ENCODE assay signal across 8 mouse cellular contexts in the genomic region with DNA sequence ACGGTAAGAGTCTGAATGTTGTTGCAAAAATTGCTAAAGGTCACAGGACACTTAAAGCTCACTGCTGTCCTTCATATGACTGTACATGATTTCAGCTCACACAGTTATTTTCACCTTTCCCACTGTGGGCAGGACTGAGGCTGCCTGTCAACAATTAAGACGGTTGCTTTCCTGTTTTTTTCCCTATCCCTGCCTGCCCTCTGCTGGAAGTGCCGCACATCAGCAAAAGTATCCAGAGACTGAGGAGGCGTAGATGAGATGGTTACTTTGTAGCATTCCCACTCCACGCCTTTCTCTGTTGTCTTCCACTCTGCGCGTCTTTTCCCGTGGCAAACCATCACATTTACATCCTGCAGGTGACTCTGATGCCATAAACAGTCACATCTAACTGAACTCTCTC. TPM values are rescaled to one million over a fixed set of nuclear protein-coding genes. Genes with fewer than 3 reads are reported as not detected.
DNase-seq lines count a peak whose midpoint lies in the region; ATAC-seq lines count a peak whose summit lies in the region.

No protein-coding gene starts in this region.

- 33% methylated on average over 8 of the region's 8 CpGs for WGBS in neural tube, embryonic 15.5 days
- 31% methylated on average over 8 of the region's 8 CpGs for WGBS in limb, embryonic 10.5 days

- no peaks in the 10 kb centered on the region for H3K36me3 ChIP-seq in neural tube, embryonic 15.5 days
- no peaks in the 10 kb centered on the region for H3K36me3 ChIP-seq in limb, embryonic 10.5 days

- H3K4me1 ChIP-seq in neural tube, embryonic 15.5 days, result no peaks in the 10 kb centered on the region
- no peaks in the 10 kb centered on the region for H3K4me1 ChIP-seq in limb, embryonic 10.5 days

- peak; percentile 49 for DNase-seq in neural tube, embryonic 10.5 days (ENCODE audit: extremely low spot score, low spot score)
- peak; percentile 85 for DNase-seq in adipocyte (ENCODE audit: low spot score)
- DNase-seq in limb, embryonic 10.5 days (ENCODE audit: low spot score), result peak; percentile 52
- peak; percentile 73 to 81 for DNase-seq in right cerebral cortex, postnatal 10 days (ENCODE audit: low spot score in 2 of 2)
- no peak for DNase-seq in natural killer cell, adult 2 months (ENCODE audit: low spot score in 2 of 2)

- ATAC-seq in neural tube, embryonic 15.5 days (ENCODE audit: low FRiP score), result no peak
- ATAC-seq in common myeloid progenitor, adult 5-6 weeks (replicated peaks; ENCODE audit: low read depth, poor library complexity, severe bottlenecking), result peak; percentile 52; the same call in 1 of the 2 replicates
- peak; percentile 51 to 73; a peak in 2 of 4 replicates for ATAC-seq in hematopoietic stem cell, adult 5-6 weeks (replicated peaks in 1 of 2; ENCODE audit: insufficient read depth in 1 of 2, low FRiP score in 2 of 2, low TSS enrichment in 1 of 2, low read depth in 1 of 2, poor library complexity in 2 of 2, severe bottlenecking in 2 of 2)

- no peak overlapping the region for H3K4me3 ChIP-seq in neural tube, embryonic 15.5 days (replicated peaks)
- H3K4me3 ChIP-seq in limb, embryonic 10.5 days, result no peak overlapping the region

- no peak overlapping the region for H3K4me2 ChIP-seq in neural tube, embryonic 15.5 days

- no peaks in the 10 kb centered on the region for H3K9me3 ChIP-seq in neural tube, embryonic 15.5 days (replicated peaks)
- H3K9me3 ChIP-seq in limb, embryonic 10.5 days (replicated peaks), result no peaks in the 10 kb centered on the region

- no peaks in the 10 kb centered on the region for H3K27me3 ChIP-seq in neural tube, embryonic 15.5 days (replicated peaks)
- H3K27me3 ChIP-seq in limb, embryonic 10.5 days (ENCODE audit: low read depth, poor library complexity, severe bottlenecking), result no peaks in the 10 kb centered on the region

- no peak overlapping the region for H3K27ac ChIP-seq in neural tube, embryonic 15.5 days (replicated peaks)
- H3K27ac ChIP-seq in limb, embryonic 10.5 days, result no peak overlapping the region

- no peak overlapping the region for H3K9ac ChIP-seq in neural tube, embryonic 15.5 days (replicated peaks)

RNA-seq across cellular contexts. Expression of a gene that starts 25.4 kb away (rescaled TPM):
- polyA plus RNA-seq in neural tube, embryonic 15.5 days (2015; fragmentation: Nextera tagmentation; extraction: Ambion mirVana), result 42.7 and 45.3 TPM in 2 replicates
- total RNA-seq in common myeloid progenitor, adult 5-6 weeks (2017), result 0.34 and 0.64 TPM in 2 replicates
- total RNA-seq in hematopoietic stem cell, adult 5-6 weeks (2017), result 3.0 and 6.4 TPM in 2 replicates
- polyA plus RNA-seq in limb, embryonic 10.5 days (2016; fragmentation: Nextera tagmentation; extraction: Ambion mirVana), result 1.6 TPM in 2 replicates

Comparison
In these comparisons a context has a peak if more than half of its experiments do, and no peak if none do; other contexts are left out.
1. DNase-seq: peak in neural tube, embryonic 10.5 days (single experiment), adipocyte (single experiment), limb, embryonic 10.5 days (single experiment) and right cerebral cortex, postnatal 10 days (2 of 2); none in natural killer cell, adult 2 months (0 of 2).